Mouse (Mus musculus): ENCODE results near the gene Ift46.
"Not testable (repeated sequence)": the region's sequence is repeated elsewhere in the genome, so short reads cannot be mapped to it uniquely, and the experiment has no call there.

Gene Ift46

DNA sequence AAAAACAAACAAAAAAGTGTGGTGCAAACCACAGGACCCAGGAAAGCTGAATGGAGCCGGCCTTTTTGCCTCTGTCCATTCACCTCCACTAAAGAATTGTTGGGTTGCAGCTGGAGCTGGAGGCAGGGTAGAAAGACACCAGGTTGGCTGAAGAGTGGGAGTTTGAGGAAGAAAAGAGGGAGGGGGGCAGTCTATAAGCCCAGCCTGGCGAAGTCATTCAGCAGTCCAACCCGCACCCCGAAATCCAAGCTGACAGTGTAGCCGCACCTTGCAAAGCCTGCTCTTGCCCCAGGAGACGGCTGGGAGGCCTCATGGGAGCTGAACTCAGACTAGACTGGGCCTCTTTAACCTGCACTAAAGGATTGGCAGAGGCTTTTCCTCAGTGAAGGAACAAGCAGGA, 31.8 kb upstream of the Ift46 start:
- no peak for DNase-seq (ENCODE audit: low spot score in 2 of 2)

DNA sequence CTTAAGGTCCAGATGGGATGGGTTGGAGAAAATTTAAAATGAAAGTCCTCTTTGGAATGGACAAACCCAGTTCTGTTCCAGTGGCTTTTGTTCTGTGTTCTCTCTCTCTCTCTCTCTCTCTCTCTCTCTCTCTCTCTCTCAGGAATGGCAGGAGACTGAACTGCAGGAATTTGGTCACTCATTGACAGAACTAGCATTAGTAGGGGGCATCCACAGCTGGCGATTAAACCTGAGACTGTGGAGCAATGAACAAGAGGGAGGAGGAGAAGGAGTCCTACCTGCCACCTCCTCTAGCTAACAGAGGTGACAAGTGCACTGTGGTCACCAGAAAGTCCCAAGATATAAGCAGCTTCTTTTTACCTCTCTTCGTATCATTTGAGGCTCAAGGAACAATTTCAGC, 31.4 kb upstream of the Ift46 start:
- no peak for DNase-seq (ENCODE audit: low spot score in 2 of 2)

DNA sequence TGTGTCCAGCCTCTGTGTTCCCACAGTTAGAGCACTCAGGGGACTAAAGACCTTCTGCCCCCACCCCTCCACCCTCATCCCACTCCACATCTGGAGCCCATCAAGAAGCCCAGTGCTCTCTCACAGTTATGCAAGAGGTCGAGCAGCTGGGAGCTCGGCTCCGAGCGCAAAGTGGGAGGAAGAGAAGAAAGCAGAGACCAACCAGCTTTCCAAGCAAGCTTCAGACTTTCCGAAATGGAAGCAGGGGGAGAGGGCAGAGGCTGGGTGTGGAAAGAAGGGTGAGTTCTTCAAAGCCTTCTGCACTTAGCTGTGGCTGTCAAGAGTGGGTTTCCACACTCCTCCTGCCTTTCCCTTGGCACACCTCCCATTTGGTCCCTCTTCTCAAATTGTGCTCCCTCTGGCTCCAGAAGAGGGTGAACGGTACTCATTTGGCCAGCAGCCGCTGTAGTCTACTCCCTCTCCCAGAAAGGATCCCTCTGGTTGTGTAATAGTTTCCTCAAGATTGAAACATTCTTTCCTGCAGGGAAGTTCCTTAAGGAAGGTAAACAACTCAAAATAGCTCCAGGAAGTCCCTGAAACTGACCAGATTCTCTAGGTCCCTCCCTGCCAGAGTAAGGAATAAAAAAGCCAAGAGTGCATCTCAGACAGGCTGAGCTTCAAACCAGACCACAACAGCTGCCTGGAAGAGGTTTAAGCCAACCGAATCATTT, 30.3 kb upstream of the Ift46 start:
- no peak for DNase-seq (ENCODE audit: low spot score in 2 of 2)

- no peak for DNase-seq (ENCODE audit: low spot score in 2 of 2)
Measured at GRCm38 (mm10) chr9:44740663-44741192, 27.0 kb upstream of the Ift46 start.

DNA sequence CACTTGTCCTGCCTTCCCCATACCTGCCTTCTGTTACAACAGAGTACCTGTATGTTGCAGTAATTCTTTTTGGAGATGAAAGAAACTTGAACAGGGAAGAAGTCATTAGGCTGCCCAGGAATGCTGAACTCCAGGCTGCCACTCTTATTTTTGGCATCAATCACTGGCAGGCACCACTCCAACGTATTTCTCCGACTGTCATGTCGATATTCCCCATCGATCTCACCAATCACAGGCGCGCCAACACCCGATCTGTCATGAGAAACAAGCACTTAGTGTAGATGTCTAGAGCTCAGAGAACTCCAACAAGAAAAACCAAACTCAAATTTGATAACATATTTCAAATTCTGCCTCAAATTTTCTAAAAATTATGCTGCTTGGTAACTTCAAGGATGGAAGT, 22.3 kb upstream of the Ift46 start:
- DNase-seq (ENCODE audit: low spot score in 2 of 2) = no peak

DNA sequence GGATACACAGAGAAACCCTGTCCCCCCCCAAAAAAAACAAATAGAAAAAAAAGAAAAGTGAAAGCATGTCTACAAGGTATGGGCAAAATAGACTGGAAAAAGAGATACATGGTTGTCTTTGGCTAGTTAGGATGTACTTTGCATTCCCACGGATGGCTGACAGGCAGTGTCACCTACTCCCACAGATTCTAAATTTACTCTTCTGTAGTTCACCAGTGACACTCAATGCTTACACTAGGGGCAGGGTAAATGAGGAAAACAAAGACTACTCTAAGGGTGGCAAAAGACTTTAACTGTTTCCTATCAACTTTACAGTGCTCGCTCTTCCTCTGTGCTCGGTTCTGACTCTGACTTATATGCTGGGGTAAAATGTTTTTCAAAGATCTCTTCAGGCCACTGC, 21.0 kb upstream of the Ift46 start:
- no peak for DNase-seq (ENCODE audit: low spot score in 2 of 2)

- DNase-seq (ENCODE audit: low spot score in 2 of 2) = no peak
Measured at GRCm38 (mm10) chr9:44747341-44747740, 20.4 kb upstream of the Ift46 start.

DNA sequence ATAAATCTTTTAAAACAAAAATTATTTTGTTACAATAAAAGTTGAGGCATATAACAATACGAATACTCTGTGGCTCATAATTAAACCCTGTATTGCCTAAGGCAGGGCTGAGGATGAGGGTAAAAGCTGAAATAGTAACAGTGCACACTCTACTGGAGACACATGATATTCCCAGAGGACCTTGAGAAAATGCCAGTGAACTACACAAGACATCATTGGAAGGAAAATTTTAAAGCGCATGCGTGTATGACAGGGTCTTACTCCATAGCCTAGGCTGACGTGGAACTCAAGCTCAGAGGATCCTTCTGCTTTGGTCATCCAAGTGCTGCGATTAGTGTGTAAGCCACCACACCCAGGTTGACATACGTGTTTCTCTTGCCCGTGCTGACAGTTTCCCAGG, 19.2 kb upstream of the Ift46 start:
- DNase-seq (ENCODE audit: low spot score in 2 of 2) = no peak

GRCm38 (mm10) chr9:44760873-44761272, 6.8 kb upstream of the Ift46 start:
- no peak for DNase-seq (ENCODE audit: low spot score in 2 of 2)

- not testable (repeated sequence) for DNase-seq (ENCODE audit: low spot score in 2 of 2)
Measured at GRCm38 (mm10) chr9:44768029-44768394, 304 bp downstream of the Ift46 start.

GRCm38 (mm10) chr9:44771376-44771775, 3.7 kb downstream of the Ift46 start:
- no peak for DNase-seq (ENCODE audit: low spot score in 2 of 2)

DNA sequence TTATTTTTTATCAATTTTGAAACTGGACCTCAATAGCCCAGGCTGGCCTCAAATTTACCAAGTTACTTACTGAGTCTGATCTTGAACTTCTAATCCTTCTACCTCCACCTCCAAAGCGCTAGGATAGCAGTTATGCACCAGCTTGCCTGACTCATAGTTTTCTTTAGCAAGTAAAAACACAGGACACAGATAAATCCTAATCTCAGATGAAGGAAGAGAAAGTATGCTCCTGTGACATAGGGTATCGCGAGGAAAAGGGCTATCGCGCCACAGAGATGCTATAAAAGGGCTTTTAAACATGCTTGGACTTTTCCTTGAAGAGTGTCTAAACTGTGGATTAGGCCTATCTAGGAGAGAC, 4.7 kb downstream of the Ift46 start:
- DNase-seq (ENCODE audit: low spot score in 2 of 2) = no peak

DNA sequence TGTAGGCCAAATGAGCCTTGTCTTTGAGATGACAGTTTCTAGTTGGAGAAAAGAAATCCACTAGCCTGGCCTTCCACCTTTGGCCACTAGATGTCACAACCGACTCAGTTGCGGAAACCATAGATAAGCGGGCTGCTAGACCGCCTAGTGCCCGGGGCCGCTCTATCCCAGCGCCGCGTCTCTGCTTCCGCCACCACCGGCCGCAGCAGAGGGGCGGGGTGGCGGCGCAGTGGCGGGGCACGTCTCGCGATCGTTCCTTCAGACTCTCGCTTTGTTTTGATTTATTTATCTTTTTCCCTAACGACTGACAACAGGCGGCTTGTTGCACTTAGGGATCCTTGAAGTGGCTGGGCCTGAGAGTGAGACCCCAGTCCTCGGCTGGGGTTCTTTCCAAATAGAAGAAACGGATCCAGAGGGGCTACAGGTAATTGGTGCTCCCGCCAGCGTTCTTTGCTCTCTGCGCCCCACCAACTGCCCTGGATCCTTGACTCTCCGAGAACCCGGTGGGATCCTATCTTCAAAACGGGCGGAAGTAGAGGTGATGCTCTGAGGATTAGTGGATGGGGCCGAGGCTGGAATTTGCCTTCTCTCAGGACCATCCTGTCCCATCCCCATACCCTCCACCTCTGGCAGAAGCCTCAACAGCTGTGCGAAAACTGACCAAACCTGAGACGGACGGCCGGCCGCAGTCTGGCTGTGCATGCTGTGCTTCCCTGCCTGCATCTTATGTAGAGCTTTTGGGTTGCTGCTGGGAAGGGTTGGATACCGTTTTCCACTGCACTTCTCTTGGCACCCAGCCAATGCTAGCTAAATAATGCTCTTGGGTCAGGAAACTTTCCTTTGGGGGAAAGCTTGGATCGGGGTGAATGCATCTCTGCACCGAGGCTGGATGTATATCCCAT, 5.3 kb downstream of the Ift46 start:
- peak; percentile 96 for DNase-seq (ENCODE audit: low spot score in 2 of 2)

DNA sequence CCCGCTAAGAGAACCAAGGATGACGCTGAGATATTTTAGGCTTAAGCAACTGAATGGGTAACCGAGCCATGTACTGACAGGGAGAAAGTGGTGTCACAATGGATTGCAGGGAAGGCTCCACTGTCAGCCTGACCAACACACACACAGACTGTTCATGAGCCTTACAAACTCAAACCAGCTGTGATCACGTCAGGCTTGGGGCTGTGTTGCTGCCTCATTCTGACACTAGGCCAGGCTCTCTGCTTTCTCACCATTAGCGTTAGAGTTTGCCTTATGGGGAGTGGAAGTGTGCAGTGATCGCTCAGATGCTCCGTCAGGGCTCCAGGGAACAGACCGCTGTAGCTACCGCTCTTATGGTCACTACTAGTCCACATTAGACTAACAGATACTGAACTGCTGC, 25.1 kb downstream of the Ift46 start:
- no peak for DNase-seq (ENCODE audit: low spot score in 2 of 2)

DNA sequence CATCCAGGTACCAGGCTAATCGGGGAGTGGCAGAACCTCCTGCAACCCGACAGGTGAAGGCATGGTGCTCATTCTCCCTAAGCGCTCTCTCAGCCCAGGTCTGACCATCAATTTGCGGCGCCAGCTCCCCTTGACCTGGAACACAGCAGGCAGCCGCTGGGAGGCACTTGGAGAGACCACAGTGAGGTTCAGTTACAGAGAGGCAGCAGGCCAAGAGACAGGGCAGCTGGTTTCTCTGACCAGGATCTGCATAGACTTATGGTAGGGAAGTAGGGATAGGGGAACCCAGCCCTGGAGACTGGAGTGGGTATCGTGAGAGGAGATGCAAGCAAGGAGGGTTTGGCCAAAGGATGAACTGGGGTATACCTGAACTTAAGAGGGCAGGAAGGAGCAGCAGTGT, 30.6 kb downstream of the Ift46 start:
- no peak for DNase-seq (ENCODE audit: low spot score in 2 of 2)

DNA sequence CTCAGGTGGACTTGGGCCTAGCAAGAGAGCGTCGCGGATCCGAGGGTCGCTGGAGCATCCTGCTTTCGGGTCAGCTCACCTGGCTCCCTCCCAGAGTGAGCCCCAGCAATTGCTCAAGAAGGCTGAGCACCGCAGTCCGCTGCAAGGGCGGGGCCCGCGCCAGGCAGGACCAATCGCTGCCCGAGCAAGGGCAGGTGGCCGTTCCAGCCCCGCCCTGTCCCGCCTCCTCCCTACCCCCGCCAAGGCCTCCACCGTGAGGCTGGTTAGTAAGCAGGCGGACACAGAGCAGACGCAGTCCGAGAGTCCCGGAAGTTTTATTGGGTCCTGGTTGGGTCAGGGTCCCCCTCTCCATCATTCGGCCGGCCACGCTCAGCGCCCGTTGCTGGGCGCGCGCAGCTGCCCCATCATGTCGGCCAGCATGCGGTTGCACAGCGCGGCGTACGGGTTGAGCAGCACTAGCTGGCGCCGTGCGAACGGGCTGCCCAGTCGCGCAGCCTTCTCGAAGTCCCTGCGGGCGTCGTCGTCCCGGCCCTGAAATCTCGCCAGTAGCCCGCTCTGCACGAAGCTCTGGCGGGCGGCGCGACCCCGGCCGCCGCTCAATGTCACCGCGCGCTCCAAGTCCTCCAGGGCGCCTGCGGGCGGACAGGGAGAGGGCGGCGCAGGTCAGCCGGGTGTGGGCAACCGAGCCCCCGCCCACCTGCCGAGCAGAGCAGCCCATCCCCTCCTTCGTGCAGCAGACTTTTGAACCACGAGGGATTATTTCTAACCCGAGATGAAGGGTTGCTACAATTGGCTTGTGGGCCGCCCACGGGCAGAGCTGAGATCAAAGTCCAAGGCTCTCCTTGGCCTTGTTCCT, 31.6 kb downstream of the Ift46 start, which contains the start of gene Tmem25:
Tmem25 (minus strand) TSS at position 206 of the 856 bp plus-strand sequence.
- peak; percentile 93 to 95 for DNase-seq (ENCODE audit: low spot score in 2 of 2)

GRCm38 (mm10) chr9:44799958-44800324, 32.2 kb downstream of the Ift46 start:
- no peak for DNase-seq (ENCODE audit: low spot score in 2 of 2)

DNA sequence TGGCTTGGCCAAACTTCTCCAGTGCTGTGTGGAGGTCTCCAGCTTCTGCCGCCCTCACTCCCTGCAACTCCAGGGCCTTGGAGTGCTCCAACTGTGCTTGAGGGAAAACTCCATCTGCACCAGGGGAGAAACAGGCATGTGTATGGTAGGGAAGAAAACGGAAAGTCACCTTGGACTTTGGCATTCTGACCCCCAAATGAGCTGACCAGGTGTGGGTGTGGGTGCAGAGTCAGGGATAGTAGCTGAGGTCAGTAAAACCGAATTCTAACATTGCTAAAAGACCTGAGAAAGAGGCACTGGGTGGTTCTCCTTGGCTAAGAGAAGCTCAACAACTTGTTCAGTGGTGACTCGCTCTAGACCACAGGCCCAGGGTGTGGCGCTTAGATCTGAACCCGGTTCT, 34.0 kb downstream of the Ift46 start:
- DNase-seq (ENCODE audit: low spot score in 2 of 2) = no peak

DNA sequence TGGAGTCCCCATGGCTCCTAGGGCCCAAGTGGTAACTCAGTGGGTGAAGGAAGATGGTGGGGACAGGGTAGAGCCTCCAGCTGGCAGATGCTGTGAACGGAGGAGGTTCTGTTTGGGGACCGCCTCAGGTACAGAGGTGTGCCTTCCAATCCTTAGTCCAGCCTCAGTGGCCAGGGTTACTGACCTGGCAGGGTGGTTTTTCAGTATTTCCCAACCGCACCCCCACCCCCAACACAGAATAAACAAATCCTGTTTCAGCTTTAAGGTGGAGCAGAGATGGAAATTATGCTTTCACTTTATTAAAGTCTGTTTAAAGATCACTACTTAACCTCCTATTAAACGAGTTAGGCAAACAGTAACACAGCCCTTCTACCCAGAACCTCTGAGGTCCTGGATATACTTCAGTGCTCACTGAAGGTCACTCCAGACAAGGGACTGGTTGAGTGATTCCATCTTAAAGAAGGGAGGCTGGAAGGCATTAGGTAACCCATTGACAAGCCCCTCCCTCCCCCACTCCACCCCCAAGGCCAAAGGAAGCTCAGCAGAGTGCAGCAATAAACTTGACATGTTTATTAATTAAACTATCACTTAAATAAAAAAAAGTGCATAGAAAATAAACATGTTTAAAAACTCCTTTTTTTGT, 35.2 kb downstream of the Ift46 start, which contains the start of gene Ttc36:
Ttc36 (minus strand) TSS at position 265 of the 643 bp plus-strand sequence.
- no peak for DNase-seq (ENCODE audit: low spot score in 2 of 2)

DNA sequence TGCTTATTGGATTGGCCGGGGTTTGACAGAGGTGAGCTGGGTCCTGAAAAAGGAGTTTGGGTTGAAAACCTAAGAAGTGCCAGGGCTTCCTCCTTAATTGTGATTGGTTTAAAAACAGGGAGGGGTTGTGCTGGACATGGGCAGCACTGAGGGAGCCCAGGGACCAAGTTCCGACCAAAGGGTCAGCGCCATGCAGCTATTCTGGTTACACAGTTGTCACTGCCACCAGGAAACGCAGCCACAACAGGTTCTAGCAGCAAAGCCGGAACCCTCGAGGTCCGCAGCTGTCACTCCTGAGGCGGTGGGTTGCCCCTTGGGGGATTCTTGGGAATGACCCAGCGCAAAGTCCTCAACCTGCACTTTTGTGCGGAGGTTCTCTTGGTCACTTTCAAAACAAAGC, 37.0 kb downstream of the Ift46 start:
- DNase-seq (ENCODE audit: low spot score in 2 of 2) = no peak

DNA sequence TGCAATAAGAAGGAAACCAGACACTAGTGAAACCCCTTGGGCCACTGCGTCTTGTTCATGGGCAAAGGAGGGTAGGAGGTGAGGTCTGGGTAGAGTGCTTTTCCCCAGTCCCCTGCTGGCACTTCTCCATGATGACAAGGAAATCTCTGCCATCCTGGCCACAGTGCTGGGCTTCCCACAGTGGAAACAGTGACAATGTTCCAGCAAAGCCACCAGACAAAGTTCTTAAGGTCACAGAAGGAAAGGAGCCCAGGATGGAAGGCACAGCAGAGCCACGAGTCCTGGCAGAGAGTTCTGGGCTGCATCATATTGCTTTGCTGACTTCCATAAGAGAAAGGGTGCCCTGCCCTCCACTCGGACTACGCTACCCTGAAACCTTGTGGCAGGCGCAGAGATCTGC, 37.8 kb downstream of the Ift46 start:
- no peak for DNase-seq (ENCODE audit: low spot score in 2 of 2)

GRCm38 (mm10) chr9:44807141-44807540, 39.4 kb downstream of the Ift46 start:
- no peak for DNase-seq (ENCODE audit: low spot score in 2 of 2)

Data from right cerebral cortex, postnatal 10 days (tissue).